Mouse (Mus musculus): ENCODE measurements around the gene Rab8a. TPM values are rescaled to one million over a fixed set of nuclear protein-coding genes. Genes with fewer than 3 reads are reported as not detected.

The Rab8a gene
- total RNA-seq, 2 experiments from 2014 or later, result 42.6 to 46.7 TPM

- no peak for DNase-seq (ENCODE audit: extremely low spot score in 1 of 2, low spot score in 2 of 2)
- intact Hi-C loops (cut with DNase I), result no loop called here
These were observed 29.2 kb downstream of the Rab8a start for GRCm38 (mm10) chr8:72190215-72190539.

- intact Hi-C loops (cut with DNase I), result no loop called here
- no peak for DNase-seq (ENCODE audit: extremely low spot score in 1 of 2, low spot score in 2 of 2)
These were observed 31.1 kb downstream of the Rab8a start for GRCm38 (mm10) chr8:72192065-72192464.

GRCm38 (mm10) chr8:72197997-72198396, 37.0 kb downstream of the Rab8a start:
- intact Hi-C loops (cut with DNase I), result no loop called here
- DNase-seq (ENCODE audit: extremely low spot score in 1 of 2, low spot score in 2 of 2), result no peak

DNA sequence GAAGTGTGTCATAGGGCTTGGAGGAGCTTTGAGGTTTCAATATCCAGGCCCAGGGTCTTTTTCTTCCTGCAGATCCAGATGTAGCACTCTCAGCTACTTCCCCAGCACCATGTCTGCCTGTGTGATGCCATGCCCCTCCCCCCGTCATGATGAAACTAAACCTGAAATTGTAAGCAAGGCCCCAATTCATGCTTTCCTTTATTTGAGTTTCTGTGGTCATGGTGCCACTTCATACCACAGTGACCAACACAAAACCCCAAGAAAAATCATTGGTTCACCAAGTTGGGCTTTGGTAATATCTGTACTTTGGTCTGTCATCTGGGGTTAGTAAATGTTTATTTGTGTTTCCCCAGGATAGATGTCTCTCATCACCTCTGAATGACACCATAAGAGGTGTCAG, 47.6 kb downstream of the Rab8a start:
- intact Hi-C loops (cut with DNase I), result no loop called here
- DNase-seq (ENCODE audit: extremely low spot score in 1 of 2, low spot score in 2 of 2), result no peak

GRCm38 (mm10) chr8:72210222-72210621, 49.2 kb downstream of the Rab8a start:
- intact Hi-C loops (cut with DNase I), result no loop called here
- no peak for DNase-seq (ENCODE audit: extremely low spot score in 1 of 2, low spot score in 2 of 2)

DNA sequence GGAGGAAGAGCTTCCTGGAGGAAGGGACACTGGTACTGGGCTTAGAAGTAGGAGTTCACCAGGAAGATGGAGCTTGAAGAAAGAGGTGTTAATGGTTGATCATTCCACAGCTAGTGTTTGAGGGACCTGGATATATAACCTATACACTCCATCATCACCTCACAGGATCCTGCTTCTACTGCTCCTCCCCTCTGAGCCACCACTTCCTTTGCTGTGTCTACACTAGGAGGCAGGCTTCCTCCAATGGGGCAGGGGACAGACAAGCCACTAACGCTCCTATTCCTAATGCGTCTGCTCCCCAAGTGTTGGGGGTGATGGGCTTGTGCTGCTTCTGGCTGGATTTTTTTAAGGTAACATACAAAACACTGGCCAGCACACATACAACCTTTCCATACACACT, 49.7 kb downstream of the Rab8a start:
- intact Hi-C loops (cut with DNase I), result no loop called here
- DNase-seq (ENCODE audit: extremely low spot score in 1 of 2, low spot score in 2 of 2), result no peak

DNA sequence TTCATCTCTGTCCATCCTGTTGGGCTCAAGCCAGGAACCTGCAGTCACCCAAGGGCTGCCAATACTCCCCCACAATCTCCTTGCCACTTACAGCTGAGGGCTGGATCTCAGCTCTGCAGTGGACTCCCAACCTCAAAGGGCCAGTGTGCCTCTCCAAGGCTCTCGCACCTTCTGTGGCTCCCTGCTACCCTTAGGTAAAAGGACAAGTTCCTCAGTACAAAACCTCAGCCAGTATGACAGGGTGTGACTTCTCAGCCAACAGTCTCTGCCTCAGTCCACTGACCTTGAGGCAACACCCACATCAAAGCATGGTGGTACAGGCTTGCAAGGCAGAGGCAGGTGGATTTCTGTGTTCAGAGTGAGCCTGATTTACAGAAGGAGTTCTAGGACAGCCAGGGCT, 50.8 kb downstream of the Rab8a start:
- intact Hi-C loops (cut with DNase I), result no loop called here
- no peak for DNase-seq (ENCODE audit: extremely low spot score in 1 of 2, low spot score in 2 of 2)

DNA sequence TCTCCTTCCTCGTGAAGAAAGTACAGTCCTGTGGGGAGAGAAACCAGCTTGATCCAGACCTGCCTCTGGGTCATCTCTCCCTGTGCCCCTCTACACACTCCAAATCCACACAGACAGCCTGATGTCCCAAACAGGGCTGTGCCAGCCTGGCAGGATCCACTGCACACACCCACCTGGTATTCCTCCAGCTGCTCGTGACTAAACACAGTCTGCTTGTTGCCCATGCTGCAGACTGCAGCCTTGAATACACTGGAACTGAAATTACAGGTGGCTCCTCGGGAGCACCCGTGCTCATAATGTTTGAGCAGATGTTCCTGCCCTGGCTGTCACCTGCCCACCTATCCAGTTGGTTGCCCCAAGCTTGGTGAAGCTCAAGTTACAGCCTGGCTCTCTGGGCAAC, 51.8 kb downstream of the Rab8a start, which contains the start of gene Cib3:
TSS of gene Cib3 (minus strand) at position 87 of the 400 bp plus-strand sequence.
- DNase-seq (ENCODE audit: extremely low spot score in 1 of 2, low spot score in 2 of 2), result no peak
- intact Hi-C loops (cut with DNase I), result no loop called here

GRCm38 (mm10) chr8:72213536-72213935, 52.5 kb downstream of the Rab8a start, which contains the start of gene Gm11034:
Gm11034 (minus strand) TSS chr8:72213636.
- DNase-seq (ENCODE audit: extremely low spot score in 1 of 2, low spot score in 2 of 2), result no peak
- intact Hi-C loops (cut with DNase I), result no loop called here

GRCm38 (mm10) chr8:72215060-72215459, 54.1 kb downstream of the Rab8a start:
- intact Hi-C loops (cut with DNase I), result no loop called here
- DNase-seq (ENCODE audit: extremely low spot score in 1 of 2, low spot score in 2 of 2), result no peak

- intact Hi-C loops (cut with DNase I), result no loop called here
- DNase-seq (ENCODE audit: extremely low spot score in 1 of 2, low spot score in 2 of 2), result no peak
These were observed 54.9 kb downstream of the Rab8a start for GRCm38 (mm10) chr8:72215871-72216270.

DNA sequence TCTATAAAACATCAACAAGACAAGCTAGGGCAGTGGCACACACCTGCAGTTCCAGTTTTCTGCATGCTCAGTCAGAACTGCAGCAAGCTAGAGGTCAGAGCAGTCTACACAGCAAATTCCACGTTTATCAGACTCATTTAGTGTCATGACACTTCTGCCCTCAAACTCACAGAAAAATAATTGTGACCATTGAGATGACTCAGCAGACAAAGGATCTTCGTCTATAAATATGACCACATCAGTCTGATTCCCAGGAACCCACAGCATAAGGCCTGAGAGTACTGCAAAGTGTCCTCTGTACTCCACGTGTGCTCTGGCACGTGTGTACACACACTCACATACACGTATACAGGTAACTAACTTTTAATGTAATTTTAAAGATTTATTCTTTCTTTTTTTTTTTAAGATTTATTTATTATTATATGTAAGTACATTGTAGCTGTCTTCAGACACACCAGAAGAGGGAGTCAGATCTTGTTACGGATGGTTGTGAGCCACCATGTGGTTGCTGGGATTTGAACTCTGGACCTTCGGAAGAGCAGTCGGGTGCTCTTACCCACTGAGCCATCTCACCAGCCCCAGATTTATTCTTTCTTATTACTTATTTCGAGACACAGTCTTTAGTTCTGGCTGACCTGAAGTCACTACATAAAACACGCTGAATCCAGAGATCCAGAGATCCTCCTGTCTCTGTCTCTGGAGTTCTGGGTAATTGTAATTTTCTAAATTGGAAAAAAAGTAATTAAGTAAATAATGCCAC, 58.0 kb downstream of the Rab8a start:
- DNase-seq (ENCODE audit: extremely low spot score in 1 of 2, low spot score in 2 of 2), result no peak
- intact Hi-C loops (cut with DNase I), result no loop called here

DNA sequence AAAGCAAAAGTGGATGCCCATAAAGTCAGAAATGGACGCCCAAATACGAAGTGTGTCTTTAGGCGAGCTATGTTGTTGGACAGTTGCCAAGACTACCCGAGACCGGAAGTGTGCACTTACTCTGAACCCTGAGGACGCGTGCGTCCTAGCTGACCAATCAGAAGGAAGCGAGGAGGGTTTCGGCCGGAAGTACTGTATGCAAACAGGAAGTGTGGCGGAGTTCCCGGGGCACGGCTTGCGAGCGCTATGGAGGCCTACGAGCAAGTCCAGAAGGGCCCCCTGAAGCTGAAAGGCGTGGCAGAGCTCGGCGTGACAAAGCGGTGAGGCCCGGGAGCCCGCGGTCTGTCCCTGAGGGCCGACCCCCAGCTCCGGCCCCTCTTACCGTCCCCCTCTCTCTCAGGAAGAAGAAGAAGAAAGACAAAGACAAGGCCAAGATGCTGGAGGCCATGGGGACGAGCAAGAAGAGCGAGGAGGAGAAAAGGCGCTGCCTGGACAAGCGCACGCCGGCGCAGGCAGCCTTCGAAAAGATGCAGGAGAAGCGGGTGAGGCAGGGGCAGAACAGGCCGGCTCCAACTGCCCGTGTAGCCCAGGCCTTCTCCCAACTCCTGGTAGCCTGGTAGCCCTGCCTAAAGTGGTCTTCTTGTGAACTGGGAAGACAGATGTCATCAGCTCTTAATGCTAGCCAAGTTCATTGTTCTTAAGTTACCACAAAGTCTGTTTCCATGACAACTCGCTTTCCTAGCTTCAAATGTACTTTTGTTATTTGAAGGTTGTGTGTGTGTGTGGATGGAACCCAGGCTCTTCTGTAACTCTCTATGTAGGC, 58.8 kb downstream of the Rab8a start, which contains the start of gene Fam32a:
TSS of gene Fam32a (plus strand) at position 190 of the 823 bp plus-strand sequence.
- peak; percentile 91 to 94 for DNase-seq (ENCODE audit: extremely low spot score in 1 of 2, low spot score in 2 of 2)
- intact Hi-C loops (cut with DNase I), result loop anchor here (5.0 kb wide), 1 partner anchor 42 kb away; no protein-coding TSS in a partner anchor

DNA sequence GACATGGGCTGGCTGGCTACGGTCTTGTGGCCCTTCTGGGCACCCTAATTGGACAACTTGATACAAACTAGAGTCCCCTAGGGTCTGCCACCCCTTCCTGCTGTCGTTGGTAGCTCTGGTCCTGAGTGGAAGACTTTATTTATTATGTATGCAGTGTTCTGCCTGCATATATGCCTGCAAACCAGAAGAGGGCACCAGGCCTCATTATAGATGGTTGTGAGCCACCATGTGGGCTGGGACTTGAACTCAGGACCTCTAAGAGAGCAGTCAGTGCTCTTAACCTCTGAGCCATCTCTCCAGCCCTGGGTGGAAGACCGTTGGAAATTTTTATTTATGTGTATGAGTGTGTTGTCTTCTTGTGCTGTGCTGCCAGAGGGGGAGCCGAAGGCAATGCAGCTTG, 59.8 kb downstream of the Rab8a start:
- intact Hi-C loops (cut with DNase I), result loop anchor here (5.0 kb wide), 1 partner anchor 43 kb away; no protein-coding TSS in a partner anchor
- no peak for DNase-seq (ENCODE audit: extremely low spot score in 1 of 2, low spot score in 2 of 2)

GRCm38 (mm10) chr8:72222656-72223055, 61.7 kb downstream of the Rab8a start:
- intact Hi-C loops (cut with DNase I), result loop anchor here (5.0 kb wide), 1 partner anchor 45 kb away; no protein-coding TSS in a partner anchor
- DNase-seq (ENCODE audit: extremely low spot score in 1 of 2, low spot score in 2 of 2), result peak in 1 of 2 experiments; percentile 42

Other genes with a start within 250 kb of the Rab8a start
- gene Zfp961, start 210.2 kb upstream of the Rab8a start, total RNA-seq (2021), result 10 to 100 TPM; 12.5 to 14.5 TPM
- not detected for gene Cyp4f18, start 151.6 kb upstream of the Rab8a start, total RNA-seq (2021)
- not detected for gene Olfr372, start 120.0 kb upstream of the Rab8a start, total RNA-seq (2021)
- not detected for gene Olfr373, start 78.0 kb upstream of the Rab8a start, total RNA-seq (2021)
- not detected for gene Olfr374, start 54.2 kb upstream of the Rab8a start, total RNA-seq (2021)
- gene Tpm4, start 26.2 kb upstream of the Rab8a start, total RNA-seq (2021), result 10 to 100 TPM; 45.4 to 46.6 TPM
- gene Hsh2d, start 28.4 kb downstream of the Rab8a start, total RNA-seq (2021), result not detected
- gene Cib3, start 51.6 kb downstream of the Rab8a start, total RNA-seq (2021), result not detected
- gene Gm11034, start 52.4 kb downstream of the Rab8a start, total RNA-seq (2021), result not detected
- gene Fam32a, start 58.5 kb downstream of the Rab8a start, total RNA-seq (2021), result 10 to 100 TPM; 54.0 to 59.4 TPM
- 100 to 1,000 TPM; 115 to 119 TPM for gene Ap1m1, start 78.8 kb downstream of the Rab8a start, total RNA-seq (2021)
- 10 to 100 TPM in 1 of 2 experiments, 1 to 10 TPM in 1; 6.3 to 10.8 TPM for gene Gm10282, start 144.1 kb downstream of the Rab8a start, total RNA-seq (2021)
- 10 to 100 TPM; 15.4 to 18.9 TPM for gene Klf2, start 157.8 kb downstream of the Rab8a start, total RNA-seq (2021)

Data from left cerebral cortex, postnatal 10 days (tissue).